Mouse (Mus musculus) ovary, postnatal 14 days (tissue): ENCODE results near the gene Rap1b.

ENCODE experiments used
- DNase-seq: peaks from one replicate; pipeline ENCODE4 v3.0.0; 2022; ENCODE audit warnings: low spot score

Gene Rap1b

GRCm38 (mm10) chr10:117818600-117818999 lies 27.2 kb downstream of the Rap1b start:
- no peak for DNase-seq

GRCm38 (mm10) chr10:117816721-117817120 lies 29.1 kb downstream of the Rap1b start:
- no peak for DNase-seq

GRCm38 (mm10) chr10:117812501-117812900 lies 33.3 kb downstream of the Rap1b start:
- no peak for DNase-seq

- no peak for DNase-seq
These were observed 34.3 kb downstream of the Rap1b start for GRCm38 (mm10) chr10:117811555-117811954.

GRCm38 (mm10) chr10:117810506-117810905 lies 35.3 kb downstream of the Rap1b start:
- DNase-seq: no peak

- no peak for DNase-seq
These were observed 37.8 kb downstream of the Rap1b start for GRCm38 (mm10) chr10:117808068-117808467.

GRCm38 (mm10) chr10:117805919-117806318 lies 39.9 kb downstream of the Rap1b start:
- no peak for DNase-seq

GRCm38 (mm10) chr10:117803870-117804850 lies 41.7 kb downstream of the Rap1b start:
- no peak for DNase-seq

GRCm38 (mm10) chr10:117801886-117802285 lies 43.9 kb downstream of the Rap1b start:
- DNase-seq: no peak

GRCm38 (mm10) chr10:117799806-117800205 lies 46.0 kb downstream of the Rap1b start:
- DNase-seq: no peak

- DNase-seq: no peak
These were observed 47.3 kb downstream of the Rap1b start for GRCm38 (mm10) chr10:117798436-117799035.

- no peak for DNase-seq
These were observed 48.2 kb downstream of the Rap1b start for GRCm38 (mm10) chr10:117797684-117798083.

GRCm38 (mm10) chr10:117797106-117797505 lies 48.7 kb downstream of the Rap1b start:
- no peak for DNase-seq

GRCm38 (mm10) chr10:117796181-117796580 lies 49.7 kb downstream of the Rap1b start:
- no peak for DNase-seq

GRCm38 (mm10) chr10:117795206-117795605 lies 50.6 kb downstream of the Rap1b start:
- no peak for DNase-seq

GRCm38 (mm10) chr10:117793436-117794030 lies 52.3 kb downstream of the Rap1b start:
- DNase-seq: no peak

GRCm38 (mm10) chr10:117792141-117793091 lies 53.4 kb downstream of the Rap1b start, which contains the start of gene Nup107:
TSS of gene Nup107 (minus strand) at chr10:117792705.
- peak; percentile 100 for DNase-seq

GRCm38 (mm10) chr10:117791171-117791470 lies 54.7 kb downstream of the Rap1b start:
- DNase-seq: no peak

GRCm38 (mm10) chr10:117790421-117791170 lies 55.2 kb downstream of the Rap1b start:
- DNase-seq: no peak

- no peak for DNase-seq
These were observed 55.8 kb downstream of the Rap1b start for GRCm38 (mm10) chr10:117790011-117790410.

- DNase-seq: no peak
These were observed 61.2 kb downstream of the Rap1b start for GRCm38 (mm10) chr10:117784646-117785045.
